Mouse (Mus musculus) fat pad, adult 2 months (tissue): ENCODE results near the gene Antxrl.
A peak's percentile ranks its signal among the peaks of the same experiment; 100 is the strongest.

ENCODE experiments used
- DNase-seq: peaks from one replicate; pipeline ENCODE4 v3.0.0-alpha.2; 2011; ENCODE audit warnings: low read depth, low spot score; ENCODE audit errors: extremely low read depth

Gene Antxrl

GRCm38 (mm10) chr14:34102601-34103000 lies 50.1 kb downstream of the Antxrl start, which contains the start of gene A630023A22Rik:
TSS of gene A630023A22Rik (minus strand) at chr14:34102754.
- peak; percentile 87 for DNase-seq

- no peak for DNase-seq
Observed at GRCm38 (mm10) chr14:34103855-34104254, 51.3 kb downstream of the Antxrl start.

- DNase-seq, result no peak
Observed at GRCm38 (mm10) chr14:34104892-34105291, 52.4 kb downstream of the Antxrl start.

- no peak for DNase-seq
Observed at GRCm38 (mm10) chr14:34106389-34107062, 54.0 kb downstream of the Antxrl start.

GRCm38 (mm10) chr14:34107594-34107993 lies 55.1 kb downstream of the Antxrl start:
- no peak for DNase-seq

- no peak for DNase-seq
Observed at GRCm38 (mm10) chr14:34114311-34114710, 61.8 kb downstream of the Antxrl start.

- DNase-seq, result no peak
Observed at GRCm38 (mm10) chr14:34119046-34119723, 66.7 kb downstream of the Antxrl start.

GRCm38 (mm10) chr14:34120016-34120910 lies 67.8 kb downstream of the Antxrl start:
- DNase-seq, result no peak

GRCm38 (mm10) chr14:34120923-34121351 lies 68.4 kb downstream of the Antxrl start:
- DNase-seq, result no peak

- DNase-seq, result no peak
Observed at GRCm38 (mm10) chr14:34121691-34122090, 69.2 kb downstream of the Antxrl start.
